Mouse (Mus musculus) heart, adult 2 months (tissue): ENCODE measurements at regions not wholly inside any gene's neighbourhood (a gene's known extent, or its start where the extent isn't known, plus 50 kb on each side); places are given as distances from the start of the nearest gene placed in this dataset.
A peak's percentile ranks its signal among the peaks of the same experiment; 100 is the strongest.

Source experiments
- DNase-seq, 2 experiments: peaks; one replicate each; pipeline ENCODE4 v3.0.0; 2021
- H3K27ac ChIP-seq: fragments of 200-600 bp; 2 replicates; pipeline ENCODE4 v1.8.1; 2022
- H3K27me3 ChIP-seq: fragments of 200-500 bp; 2 replicates; pipeline ENCODE4 v1.6.1; 2012; ENCODE audit warnings: mild to moderate bottlenecking, low read length, inconsistent platforms, mixed read lengths; ENCODE audit not compliant: control insufficient read depth, insufficient read depth
- H3K36me3 ChIP-seq: fragments of 200-500 bp; 2 replicates; pipeline ENCODE4 v1.6.1; 2012; ENCODE audit warnings: low read length, inconsistent platforms; ENCODE audit not compliant: control insufficient read depth, insufficient read depth
- H3K4me1 ChIP-seq: fragments of 200-500 bp; 2 replicates; pipeline ENCODE4 v1.6.1; 2011; ENCODE audit warnings: low read length; ENCODE audit not compliant: control insufficient read depth, insufficient read depth
- H3K4me3 ChIP-seq: fragments of 200-600 bp; 2 replicates; pipeline ENCODE4 v1.8.1; 2022
- H3K79me2 ChIP-seq: fragments of 200-500 bp; replicated peaks from 2 replicates; pipeline ENCODE4 v1.6.1; 2012; ENCODE audit warnings: mild to moderate bottlenecking, inconsistent platforms, low read length, moderate library complexity, mixed read lengths; ENCODE audit not compliant: control insufficient read depth, insufficient read depth
- H3K9ac ChIP-seq: fragments of 200-500 bp; 2 replicates; pipeline ENCODE4 v1.6.1; 2012; ENCODE audit warnings: low read depth, mild to moderate bottlenecking, control low read depth, inconsistent platforms, low read length, mixed read lengths
- CTCF ChIP-seq: fragments of 200-600 bp; IDR thresholded peaks from 2 replicates; pipeline ENCODE4 v1.8.1; 2022; ENCODE audit warnings: antibody characterized with exemption, mild to moderate bottlenecking, moderate library complexity
- EP300 ChIP-seq: fragments of 200-500 bp; IDR thresholded peaks from 2 replicates; pipeline ENCODE4 v1.6.1; 2011; ENCODE audit warnings: low read depth, low read length, control low read depth; ENCODE audit not compliant: insufficient read depth
- POLR2A ChIP-seq: fragments of 200-500 bp; IDR thresholded peaks from 2 replicates; pipeline ENCODE4 v1.6.1; 2011; ENCODE audit warnings: mild to moderate bottlenecking, low read depth, low read length, control low read depth; ENCODE audit not compliant: insufficient read depth
- WGBS: fragments of 180-500 bp; shearing (Covaris S2); methylation state at CpG from one replicate; pipeline ENCODE4 v1.1.7; 2018; 5-methylcytosine and 5-hydroxymethylcytosine counted together
- intact Hi-C: fragments of 180-260 bp; cut with DNase I; formaldehyde crosslinking; loops from one replicate; pipeline ENCODE4 v1.15.1; 2025

DNA sequence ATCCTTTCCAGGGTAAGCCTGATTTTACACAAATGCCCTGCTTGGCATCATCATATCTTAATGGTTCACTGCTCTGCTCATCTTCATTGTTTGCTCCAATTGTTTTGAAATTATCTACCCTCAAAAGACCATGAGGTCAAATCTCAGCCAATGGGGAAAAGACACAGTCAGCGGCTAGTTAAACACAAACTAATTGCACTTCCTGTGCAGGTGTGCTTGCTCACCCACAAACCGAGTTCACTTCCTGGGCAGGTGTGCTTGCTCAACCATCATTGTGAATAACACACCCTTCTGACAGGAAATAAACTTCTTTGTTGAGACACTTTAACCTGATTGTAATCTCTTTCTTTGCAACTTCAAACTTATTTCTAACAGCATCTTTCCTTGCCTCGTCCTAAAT, 75.8 kb upstream of the Ngly1 start:
- intact Hi-C loops, result no loop called here
- Histone ChIP-seq H3K36me3 (no peaks in the 10 kb centered on the region), H3K9ac (no peak overlapping the region), H3K27me3 (no peaks in the 10 kb centered on the region), H3K27ac (no peak overlapping the region), H3K4me3 (no peak overlapping the region), H3K79me2 (no peaks in the 10 kb centered on the region), H3K4me1 (no peaks in the 10 kb centered on the region)
- DNase-seq, result peak in 1 of 2 experiments; percentile 46
- WGBS, result 40% methylated on average over 3 of the region's 3 CpGs
- TF ChIP-seq EP300 (no peak), POLR2A (no peak), CTCF (no peak)

DNA sequence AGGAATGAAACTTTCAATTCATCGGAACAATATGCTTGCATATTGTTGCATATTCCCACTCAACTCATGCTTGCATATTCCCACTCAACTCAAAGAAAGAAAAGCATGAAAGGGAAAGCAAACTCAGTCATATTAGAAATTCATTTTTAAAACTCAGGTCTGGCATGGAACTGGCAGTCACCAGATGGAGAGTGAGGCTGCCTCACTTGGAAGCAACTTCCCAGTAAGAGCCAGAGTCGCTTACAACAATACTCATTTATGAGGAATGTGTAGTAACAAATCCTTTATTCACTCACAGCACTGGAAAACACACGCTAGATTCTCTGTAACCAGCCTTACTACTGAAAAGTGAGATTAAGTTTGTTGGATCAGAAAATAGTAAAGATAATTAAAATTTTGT, 70.9 kb upstream of the Ngly1 start:
- Histone ChIP-seq H3K27ac (no peak overlapping the region), H3K4me1 (no peaks in the 10 kb centered on the region), H3K4me3 (no peak overlapping the region), H3K27me3 (no peaks in the 10 kb centered on the region), H3K9ac (no peak overlapping the region), H3K36me3 (no peaks in the 10 kb centered on the region), H3K79me2 (no peaks in the 10 kb centered on the region)
- DNase-seq, result no peak
- no peak for TF ChIP-seq POLR2A
- no peak for TF ChIP-seq CTCF
- TF ChIP-seq EP300, result no peak
- intact Hi-C loops, result no loop called here
- 80% methylated on average over 3 of the region's 3 CpGs for WGBS

DNA sequence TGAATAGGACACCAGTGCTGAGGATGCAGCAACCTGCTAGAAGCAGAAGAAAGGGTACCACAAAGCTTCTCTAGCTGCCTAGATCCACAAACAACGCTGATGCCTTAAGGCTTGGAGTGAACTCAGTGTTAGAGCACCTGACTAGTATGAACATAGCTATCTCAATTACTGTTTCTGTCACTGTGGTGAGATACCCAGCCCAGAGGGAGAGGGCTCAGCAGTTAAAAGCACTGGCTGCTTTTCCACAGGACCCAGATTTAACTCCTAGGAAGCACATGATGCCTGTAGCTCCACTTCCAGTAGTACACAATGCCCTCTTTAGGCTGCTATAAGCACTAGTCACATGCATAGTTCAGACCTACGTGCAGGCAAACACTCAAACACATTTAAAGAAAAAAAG, 67.3 kb upstream of the Ngly1 start:
- intact Hi-C loops, result no loop called here

DNA sequence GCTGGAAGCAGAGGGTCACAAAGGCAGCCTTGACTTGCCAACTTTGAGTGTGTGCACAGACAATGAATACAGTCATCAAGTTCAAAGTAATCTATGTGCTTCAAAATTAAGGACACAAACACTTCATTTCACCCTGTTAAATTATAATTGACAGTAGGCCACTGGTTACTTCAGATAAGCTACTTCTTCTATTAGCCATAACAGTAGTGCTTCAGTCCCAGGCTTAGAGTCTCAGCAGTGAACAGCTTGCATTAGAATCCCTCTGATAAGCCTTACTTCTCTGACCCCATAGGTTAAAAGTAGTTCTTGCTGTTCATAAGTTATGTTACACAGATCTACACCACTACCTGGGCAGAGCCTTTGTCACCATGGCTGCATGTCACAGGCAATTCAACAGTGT, 63.8 kb upstream of the Ngly1 start:
- H3K9ac ChIP-seq, result no peak overlapping the region
- H3K36me3 ChIP-seq, result no peaks in the 10 kb centered on the region
- H3K27me3 ChIP-seq, result no peaks in the 10 kb centered on the region
- H3K27ac ChIP-seq, result no peak overlapping the region
- intact Hi-C loops, result no loop called here
- DNase-seq, result no peak
- no peak overlapping the region for H3K4me3 ChIP-seq
- TF ChIP-seq POLR2A (no peak), CTCF (no peak), EP300 (no peak)
- H3K79me2 ChIP-seq, result no peaks in the 10 kb centered on the region
- no peaks in the 10 kb centered on the region for H3K4me1 ChIP-seq

More for the DNA sequence above, 67.3 kb upstream of the Ngly1 start:
- no peak overlapping the region for H3K4me3 ChIP-seq
- H3K36me3 ChIP-seq, result no peaks in the 10 kb centered on the region
- WGBS, result 81% methylated on average over 2 of the region's 2 CpGs
- TF ChIP-seq POLR2A (no peak), EP300 (no peak), CTCF (no peak)
- H3K27me3 ChIP-seq, result no peaks in the 10 kb centered on the region
- H3K9ac ChIP-seq, result no peak overlapping the region
- no peaks in the 10 kb centered on the region for H3K4me1 ChIP-seq
- no peak overlapping the region for H3K27ac ChIP-seq
- no peaks in the 10 kb centered on the region for H3K79me2 ChIP-seq
- no peak for DNase-seq
